Mouse (Mus musculus) forebrain, embryonic 11.5 days (tissue): ENCODE results near the gene Olfr47. TPM values are rescaled to one million over a fixed set of nuclear protein-coding genes. Genes with fewer than 3 reads are reported as not detected.
A peak's percentile ranks its signal among the peaks of the same experiment; 100 is the strongest.
"Not testable (repeated sequence)": the region's sequence is repeated elsewhere in the genome, so short reads cannot be mapped to it uniquely, and the experiment has no call there.

Experiments
- ATAC-seq: fragments of 200-750 bp; cut with Nextera tagmentation; replicated peaks from 2 replicates; pipeline ENCODE4 v1.8.0; 2017; ENCODE audit warnings: moderate TSS enrichment; ENCODE audit not compliant: low FRiP score
- DNase-seq: peaks from one replicate; pipeline ENCODE4 v3.0.0-alpha.2; 2017; ENCODE audit warnings: low spot score
- H3K27ac ChIP-seq: fragments of 300-500 bp; sonication (generic); 2 replicates; pipeline ENCODE4 v1.5.1; 2014; ENCODE audit warnings: low read depth, low read length
- H3K27me3 ChIP-seq: fragments of 300-500 bp; sonication (generic); 2 replicates; pipeline ENCODE4 v1.6.1; 2014; ENCODE audit warnings: mild to moderate bottlenecking, low read length, mixed read lengths; ENCODE audit not compliant: control insufficient read depth, insufficient read depth
- H3K36me3 ChIP-seq: fragments of 300-500 bp; sonication (generic); 2 replicates; pipeline ENCODE4 v1.6.1; 2014; ENCODE audit warnings: mild to moderate bottlenecking, low read length, moderate library complexity, mixed read lengths; ENCODE audit not compliant: control insufficient read depth, insufficient read depth
- H3K4me1 ChIP-seq: fragments of 300-500 bp; sonication (generic); replicated peaks from 2 replicates; pipeline ENCODE4 v1.6.1; 2014; ENCODE audit warnings: low read length, mixed read lengths; ENCODE audit not compliant: control insufficient read depth, insufficient read depth
- H3K4me2 ChIP-seq: fragments of 300-500 bp; sonication (generic); 2 replicates; pipeline ENCODE4 v1.6.1; 2014; ENCODE audit warnings: low read depth, mild to moderate bottlenecking, low read length, moderate library complexity, mixed read lengths; ENCODE audit not compliant: severe bottlenecking
- H3K4me3 ChIP-seq: fragments of 300-500 bp; sonication (generic); 2 replicates; pipeline ENCODE4 v1.5.1; 2014; ENCODE audit warnings: low read depth, low read length
- H3K9ac ChIP-seq: fragments of 300-500 bp; sonication (generic); 2 replicates; pipeline ENCODE4 v1.6.1; 2014; ENCODE audit warnings: low read length
- H3K9me3 ChIP-seq: fragments of 300-500 bp; sonication (generic); 2 replicates; pipeline ENCODE4 v1.6.1; 2016; ENCODE audit warnings: low read length, mixed read lengths; ENCODE audit not compliant: control insufficient read depth
- WGBS: fragments of 180-500 bp; shearing (Covaris S2); extraction: QIAGEN DNeasy Blood & Tissue Kit; methylation state at CpG from one replicate; pipeline ENCODE4 v1.1.7; 2014; 5-methylcytosine and 5-hydroxymethylcytosine counted together
- polyA plus RNA-seq: library from polyadenylated mRNA; unstranded; fragments of >200 nt; fragmentation: Nextera tagmentation; extraction: Ambion mirVana; gene quantifications from 2 replicates; pipeline ENCODE4 v1.2.1, GENCODE M21; 2014

Gene Olfr47
- not detected in 2 replicates for polyA plus RNA-seq

DNA sequence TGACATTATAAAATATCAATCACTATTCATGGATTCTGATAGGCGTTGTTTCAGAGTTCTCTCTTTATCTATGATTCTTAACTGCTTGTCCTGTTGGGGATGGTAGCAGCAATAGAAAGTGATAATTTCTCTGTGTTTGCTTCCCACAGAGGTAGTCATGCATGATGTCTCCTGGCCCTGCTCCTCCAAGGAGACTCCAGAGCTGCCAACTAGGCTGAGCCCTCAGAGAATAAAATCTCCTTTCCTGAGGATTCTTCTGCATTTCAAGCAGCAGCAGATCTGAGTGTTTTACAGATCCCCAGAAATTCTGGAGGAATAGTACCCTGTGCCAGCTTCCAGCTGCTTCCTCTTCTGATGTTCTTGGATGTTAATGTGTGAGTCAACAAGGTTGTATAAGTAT, at the start of gene Olfr47:
Gene Olfr47 (plus strand): TSS at position 275 of the 400 bp plus-strand sequence.
- H3K4me1 ChIP-seq, H3K4me2 ChIP-seq, H3K4me3 ChIP-seq, ATAC-seq, H3K27me3 ChIP-seq, H3K9me3 ChIP-seq, H3K9ac ChIP-seq, H3K27ac ChIP-seq, H3K36me3 ChIP-seq, DNase-seq: not testable (repeated sequence)
- WGBS, result 91% methylated on average over 1 of the region's 1 CpGs

DNA sequence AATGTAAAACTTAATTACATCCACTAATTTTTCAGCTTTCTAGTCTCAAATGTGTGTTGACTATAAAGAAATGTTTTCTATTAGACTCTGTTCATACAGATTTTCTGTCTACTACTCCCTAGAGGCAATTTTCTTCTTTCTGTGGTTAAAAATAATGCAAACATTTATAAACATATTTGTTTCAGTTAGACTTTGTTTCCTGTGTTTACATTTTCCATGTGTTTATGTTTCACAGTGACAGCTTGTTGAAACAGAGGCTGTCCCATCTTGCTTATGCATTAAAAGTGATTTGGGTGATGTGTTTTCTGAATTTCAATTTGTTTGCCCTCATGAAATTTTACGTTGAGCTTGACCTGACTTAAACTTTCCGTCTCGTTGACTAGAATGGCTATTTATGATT, 40.3 kb upstream of the Olfr47 start:
- Histone ChIP-seq H3K36me3 (no peaks in the 10 kb centered on the region), H3K4me3 (no peak overlapping the region), H3K27ac (no peak overlapping the region), H3K27me3 (no peaks in the 10 kb centered on the region), H3K4me1 (no peaks in the 10 kb centered on the region), H3K9ac (no peak overlapping the region), H3K9me3 (no peaks in the 10 kb centered on the region), H3K4me2 (no peak overlapping the region)
- ATAC-seq (no peak), DNase-seq (no peak)
- WGBS, result 90% methylated on average over 3 of the region's 3 CpGs

DNA sequence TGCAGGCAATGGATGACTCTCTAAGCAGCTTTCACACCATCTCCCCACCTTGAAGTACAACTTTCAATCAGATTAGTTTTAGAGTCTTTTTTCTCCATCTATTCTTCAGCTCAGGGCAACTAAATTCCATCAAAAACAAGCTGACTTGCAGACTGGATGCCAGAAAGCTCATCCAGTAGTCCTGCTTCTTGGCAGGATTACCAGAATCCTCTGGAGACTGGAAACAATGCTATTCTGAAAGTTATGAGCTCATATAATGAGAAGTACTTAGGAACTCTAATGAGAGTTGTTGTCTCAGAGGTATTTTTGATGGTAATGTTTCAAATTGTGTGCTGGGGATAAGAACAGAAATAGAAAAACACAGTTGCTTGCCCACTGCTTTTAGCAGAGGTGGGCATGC, 34.5 kb upstream of the Olfr47 start, which contains the start of gene Olfr435:
Gene Olfr435 (plus strand): TSS at position 366 of the 400 bp plus-strand sequence.
- H3K9ac ChIP-seq, result no peak within 1 kb of the TSS
- ATAC-seq, result no peak

DNA sequence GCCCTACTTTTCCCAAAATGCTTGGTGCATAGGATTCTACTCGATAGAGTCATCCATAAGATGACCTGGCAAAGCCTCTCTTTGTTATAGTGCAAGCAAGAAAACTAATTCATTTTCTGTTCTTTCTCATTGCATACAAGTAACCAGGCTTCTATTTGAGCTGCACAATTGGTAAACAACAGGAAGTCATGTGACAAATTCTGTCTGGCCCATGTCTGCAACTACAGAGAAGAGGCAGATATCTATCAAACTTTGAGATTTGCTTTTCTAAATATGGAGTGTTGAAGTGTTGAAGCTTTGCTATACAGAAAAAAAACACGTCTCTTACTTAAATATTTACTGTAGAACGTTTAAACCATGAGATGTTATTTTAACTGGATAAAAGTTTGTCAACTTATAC, 33.2 kb upstream of the Olfr47 start:
- no peak for ATAC-seq
- no peaks in the 10 kb centered on the region for H3K36me3 ChIP-seq
- H3K9ac ChIP-seq, result no peak overlapping the region
- H3K27me3 ChIP-seq, result no peaks in the 10 kb centered on the region
- 85% methylated on average over 3 of the region's 3 CpGs for WGBS
- H3K9me3 ChIP-seq, result no peaks in the 10 kb centered on the region
- H3K27ac ChIP-seq, result no peak overlapping the region
- H3K4me1 ChIP-seq, result no peaks in the 10 kb centered on the region
- no peak for DNase-seq
- H3K4me3 ChIP-seq, result no peak overlapping the region
- H3K4me2 ChIP-seq, result no peak overlapping the region

More for the DNA sequence above, 34.5 kb upstream of the Olfr47 start, which contains the start of gene Olfr435:
- H3K27ac ChIP-seq, result no peak within 1 kb of the TSS
- H3K4me3 ChIP-seq, result no peak within 1 kb of the TSS
- no peaks in the 10 kb centered on the region for H3K9me3 ChIP-seq
- no peak for DNase-seq
- H3K4me1 ChIP-seq, result no peaks in the 10 kb centered on the region
- no peaks in the 10 kb centered on the region for H3K27me3 ChIP-seq
- no peaks in the 10 kb centered on the region for H3K36me3 ChIP-seq
- H3K4me2 ChIP-seq, result no peak within 1 kb of the TSS

DNA sequence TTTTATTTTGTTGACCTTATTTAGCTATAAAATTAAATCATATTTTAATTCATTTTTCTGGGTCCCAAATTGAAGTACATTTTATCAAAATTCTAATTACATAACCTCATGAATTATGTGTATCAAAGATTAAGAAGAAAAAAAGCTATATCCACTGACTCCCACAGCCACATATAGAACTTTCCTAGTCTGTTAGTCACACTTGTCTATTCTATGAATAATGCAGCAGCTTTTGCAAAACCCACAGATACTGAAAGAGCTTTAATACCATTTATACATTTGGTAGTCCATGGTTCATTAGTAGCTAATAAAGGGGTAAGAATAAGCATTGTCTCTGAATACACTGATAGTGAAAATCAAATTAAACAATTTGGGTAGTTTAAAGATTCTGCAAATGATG, 28.5 kb upstream of the Olfr47 start:
- H3K27me3 ChIP-seq, result no peaks in the 10 kb centered on the region
- no peaks in the 10 kb centered on the region for H3K9me3 ChIP-seq
- DNase-seq, result no peak
- no peak overlapping the region for H3K4me3 ChIP-seq
- no peaks in the 10 kb centered on the region for H3K36me3 ChIP-seq
- no peak overlapping the region for H3K27ac ChIP-seq
- no peaks in the 10 kb centered on the region for H3K4me1 ChIP-seq
- H3K4me2 ChIP-seq, result no peak overlapping the region
- no peak for ATAC-seq
- no peak overlapping the region for H3K9ac ChIP-seq

DNA sequence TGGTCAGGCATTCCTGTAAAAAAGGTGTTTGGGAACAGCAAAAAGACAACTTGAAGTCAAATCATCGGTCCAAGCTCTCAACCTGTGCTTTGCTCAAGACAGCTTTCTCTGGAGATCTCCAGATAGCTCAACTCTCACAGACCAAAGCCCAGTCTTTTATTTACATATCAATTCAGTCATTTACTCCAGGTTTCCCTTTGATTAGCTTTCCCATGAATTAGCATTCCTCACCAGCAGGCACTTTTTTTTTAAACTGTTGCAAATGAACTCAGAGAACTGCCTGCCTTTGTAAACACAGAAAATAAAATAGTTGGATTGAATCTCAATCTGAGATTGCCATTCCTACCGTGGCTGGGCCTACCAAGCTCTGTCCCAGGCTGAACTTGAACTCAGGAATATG, 26.0 kb upstream of the Olfr47 start:
- Histone ChIP-seq H3K4me1 (no peaks in the 10 kb centered on the region), H3K4me2 (no peak overlapping the region), H3K36me3 (no peaks in the 10 kb centered on the region), H3K9ac (no peak overlapping the region), H3K9me3 (no peaks in the 10 kb centered on the region), H3K27ac (no peak overlapping the region), H3K4me3 (no peak overlapping the region), H3K27me3 (no peaks in the 10 kb centered on the region)
- ATAC-seq (no peak), DNase-seq (no peak)
- 32% methylated on average over 2 of the region's 2 CpGs for WGBS

DNA sequence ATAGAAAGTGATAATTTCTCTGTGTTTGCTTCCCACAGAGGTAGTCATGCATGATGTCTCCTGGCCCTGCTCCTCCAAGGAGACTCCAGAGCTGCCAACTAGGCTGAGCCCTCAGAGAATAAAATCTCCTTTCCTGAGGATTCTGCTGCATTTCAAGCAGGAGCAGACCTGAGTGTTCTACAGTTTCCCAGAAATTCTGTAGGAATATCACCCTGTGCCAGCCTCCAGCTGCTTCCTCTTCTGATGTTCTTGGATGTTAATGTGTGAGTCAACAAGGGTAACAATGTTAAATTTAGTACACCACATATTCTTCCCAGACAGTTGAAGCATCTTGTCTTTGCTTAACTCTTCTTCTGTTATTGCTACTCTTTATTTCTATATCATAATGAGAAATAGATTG, 18.5 kb upstream of the Olfr47 start, which contains the start of gene Olfr434:
Gene Olfr434 (plus strand): TSS at position 149 of the 400 bp plus-strand sequence.
- ATAC-seq, H3K9me3 ChIP-seq, DNase-seq, H3K27me3 ChIP-seq, H3K4me3 ChIP-seq, H3K4me2 ChIP-seq, H3K36me3 ChIP-seq, H3K27ac ChIP-seq, H3K9ac ChIP-seq, H3K4me1 ChIP-seq: not testable (repeated sequence)

DNA sequence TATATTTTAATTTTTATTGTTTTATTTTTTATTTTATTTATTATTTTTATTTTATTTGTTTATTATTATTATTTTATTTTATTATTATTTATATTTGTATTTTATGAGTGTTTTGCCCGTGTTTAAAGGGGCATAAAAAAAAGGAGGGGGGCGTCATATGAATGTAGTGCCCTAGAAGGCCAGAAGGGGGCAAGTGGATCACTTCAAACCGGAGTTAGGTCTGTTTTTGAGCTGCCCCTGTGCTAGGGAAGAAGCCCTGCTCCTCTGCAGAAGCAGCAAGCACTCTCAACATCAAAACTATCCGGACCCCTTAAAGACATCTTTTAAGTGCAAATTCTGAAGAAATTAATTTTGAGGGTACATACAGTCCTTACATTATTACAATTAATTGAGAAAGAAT, 10.7 kb downstream of the Olfr47 start:
- Histone ChIP-seq H3K27ac (no peak overlapping the region), H3K4me2 (no peak overlapping the region), H3K4me1 (no peaks in the 10 kb centered on the region), H3K36me3 (no peaks in the 10 kb centered on the region), H3K27me3 (no peaks in the 10 kb centered on the region), H3K4me3 (no peak overlapping the region), H3K9me3 (no peaks in the 10 kb centered on the region), H3K9ac (no peak overlapping the region)
- DNase-seq (no peak), ATAC-seq (peak; percentile 36; the same call in 1 of the 2 replicates)
- WGBS, result 19% methylated on average over 4 of the region's 4 CpGs

DNA sequence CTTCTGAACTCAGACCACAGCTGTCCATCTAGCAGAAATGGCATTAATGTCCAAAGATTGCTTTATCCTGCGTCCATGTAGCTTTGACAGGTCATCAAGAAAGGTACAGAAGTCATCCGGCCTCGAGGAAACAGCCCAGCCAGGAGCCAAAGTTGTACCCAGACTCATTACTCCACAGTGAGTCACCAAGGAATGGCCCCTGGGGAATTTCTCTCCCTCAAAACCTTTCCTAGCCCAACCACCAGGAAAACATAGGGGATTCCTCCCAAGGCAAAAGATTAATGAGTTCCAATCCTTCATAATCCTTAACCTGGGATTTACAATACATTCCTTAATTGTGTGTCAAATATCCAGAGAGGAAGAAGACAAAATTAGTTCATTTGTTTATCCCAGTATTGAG, 16.1 kb downstream of the Olfr47 start:
- no peak overlapping the region for H3K27ac ChIP-seq
- H3K9me3 ChIP-seq, result no peaks in the 10 kb centered on the region
- H3K4me3 ChIP-seq, result no peak overlapping the region
- no peaks in the 10 kb centered on the region for H3K36me3 ChIP-seq
- H3K4me2 ChIP-seq, result no peak overlapping the region
- no peaks in the 10 kb centered on the region for H3K4me1 ChIP-seq
- 74% methylated on average over 3 of the region's 3 CpGs for WGBS
- no peak overlapping the region for H3K9ac ChIP-seq
- DNase-seq (no peak), ATAC-seq (no peak)
- no peaks in the 10 kb centered on the region for H3K27me3 ChIP-seq
